Mouse (Mus musculus) testis, adult 2 months (tissue): Measurements from ENCODE around the gene Plekhg4. TPM values are rescaled to one million over a fixed set of nuclear protein-coding genes. Genes with fewer than 3 reads are reported as not detected.
A peak's percentile ranks its signal among the peaks of the same experiment; 100 is the strongest.

ENCODE experiments used
- H3K27ac ChIP-seq: fragments of 200-500 bp; 2 replicates; pipeline ENCODE4 v1.5.1; 2012; ENCODE audit warnings: low read depth, low read length; ENCODE audit not compliant: control insufficient read depth, insufficient read depth
- H3K27me3 ChIP-seq: fragments of 200-500 bp; 2 replicates; pipeline ENCODE4 v1.6.1; 2012; ENCODE audit warnings: mild to moderate bottlenecking, low read length, moderate library complexity; ENCODE audit not compliant: control insufficient read depth, insufficient read depth
- H3K36me3 ChIP-seq: fragments of 200-500 bp; 2 replicates; pipeline ENCODE4 v1.6.1; 2012; ENCODE audit warnings: mild to moderate bottlenecking, low read length; ENCODE audit not compliant: control insufficient read depth, insufficient read depth
- H3K4me1 ChIP-seq: fragments of 200-500 bp; 2 replicates; pipeline ENCODE4 v1.6.1; 2012; ENCODE audit warnings: low read length; ENCODE audit not compliant: control insufficient read depth, insufficient read depth
- H3K4me3 ChIP-seq: fragments of 200-500 bp; 2 replicates; pipeline ENCODE4 v1.5.1; 2012; ENCODE audit warnings: low read depth, mild to moderate bottlenecking, low read length, moderate library complexity, mixed read lengths; ENCODE audit not compliant: control insufficient read depth
- CTCF ChIP-seq: fragments of 200-500 bp; IDR thresholded peaks from 2 replicates; pipeline ENCODE4 v1.5.1; 2012; ENCODE audit warnings: low read depth, mild to moderate bottlenecking, inconsistent platforms, low read length, moderate library complexity; ENCODE audit not compliant: control insufficient read depth, insufficient read depth, insufficient replicate concordance
- POLR2A ChIP-seq: fragments of 200-500 bp; IDR thresholded peaks from 2 replicates; pipeline ENCODE4 v1.6.1; 2012; ENCODE audit warnings: low read depth, mild to moderate bottlenecking, inconsistent platforms, low read length, moderate library complexity; ENCODE audit not compliant: control insufficient read depth
- polyA plus RNA-seq: library from polyadenylated mRNA; depleted of rRNA; stranded (reverse); fragments of >200 nt; gene quantifications from 2 replicates; pipeline ENCODE4 v1.2.3, GENCODE M21; 2012; rRNA removed

Plekhg4 gene
- polyA plus RNA-seq, 1 experiment = 24.2 TPM

GRCm38 (mm10) chr8:105426878-105427277 lies 53.8 kb downstream of the Plekhg4 start:
- H3K36me3 ChIP-seq = peaks cover 3% of the 10 kb centered on the region
- no peaks in the 10 kb centered on the region for H3K4me1 ChIP-seq
- H3K27ac ChIP-seq = no peak overlapping the region
- H3K4me3 ChIP-seq = peak overlapping the region; percentile 71
- TF ChIP-seq CTCF (no peak), POLR2A (no peak)
- H3K27me3 ChIP-seq = no peaks in the 10 kb centered on the region

- no peak overlapping the region for H3K27ac ChIP-seq
- no peaks in the 10 kb centered on the region for H3K27me3 ChIP-seq
Measured at GRCm38 (mm10) chr8:105431743-105432515, 58.9 kb downstream of the Plekhg4 start.

More at GRCm38 (mm10) chr8:105431743-105432515, 58.9 kb downstream of the Plekhg4 start:
- no peak for TF ChIP-seq POLR2A
- no peak for TF ChIP-seq CTCF
- Histone ChIP-seq H3K36me3 (peaks cover 3% of the 10 kb centered on the region), H3K4me3 (no peak overlapping the region), H3K4me1 (no peaks in the 10 kb centered on the region)

Other genes with a start within 250 kb of the Plekhg4 start
- 0.19 TPM in 2 replicates for gene Ces4a, start 241.5 kb upstream of the Plekhg4 start, polyA plus RNA-seq
- gene Cbfb, start 202.6 kb upstream of the Plekhg4 start, polyA plus RNA-seq = 7.0 and 7.7 TPM in 2 replicates
- 6.4 and 7.8 TPM in 2 replicates for gene D230025D16Rik, start 148.1 kb upstream of the Plekhg4 start, polyA plus RNA-seq
- 6.8 and 7.0 TPM in 2 replicates for gene B3gnt9, start 118.1 kb upstream of the Plekhg4 start, polyA plus RNA-seq
- 2.4 TPM in 2 replicates for gene Tradd, start 108.7 kb upstream of the Plekhg4 start, polyA plus RNA-seq
- gene Fbxl8, start 108.6 kb upstream of the Plekhg4 start, polyA plus RNA-seq = 0.51 and 0.55 TPM in 2 replicates
- gene Hsf4, start 103.5 kb upstream of the Plekhg4 start, polyA plus RNA-seq = 0.09 and 0.20 TPM in 2 replicates
- gene Nol3, start 97.1 kb upstream of the Plekhg4 start, polyA plus RNA-seq = 0.09 and 0.11 TPM in 2 replicates
- 78.2 and 90.9 TPM in 2 replicates for gene 4931428F04Rik, start 83.4 kb upstream of the Plekhg4 start, polyA plus RNA-seq
- 28.2 and 28.5 TPM in 2 replicates for gene Exoc3l, start 77.2 kb upstream of the Plekhg4 start, polyA plus RNA-seq
- gene E2f4, start 75.6 kb upstream of the Plekhg4 start, polyA plus RNA-seq = 64.1 and 67.7 TPM in 2 replicates
- gene Elmo3, start 67.7 kb upstream of the Plekhg4 start, polyA plus RNA-seq = 3.5 and 5.0 TPM in 2 replicates
- 117 and 127 TPM in 2 replicates for gene Lrrc29, start 47.0 kb upstream of the Plekhg4 start, polyA plus RNA-seq
- 31.4 and 32.4 TPM in 2 replicates for gene Tmem208, start 46.9 kb upstream of the Plekhg4 start, polyA plus RNA-seq
- 17.9 TPM in 2 replicates for gene Fhod1, start 25.3 kb upstream of the Plekhg4 start, polyA plus RNA-seq
- gene Slc9a5, start 24.4 kb upstream of the Plekhg4 start, polyA plus RNA-seq = 33.5 and 35.4 TPM in 2 replicates
- gene Kctd19, start 40.2 kb downstream of the Plekhg4 start, polyA plus RNA-seq = 174 and 187 TPM in 2 replicates
- gene Lrrc36, start 40.3 kb downstream of the Plekhg4 start, polyA plus RNA-seq = 75.6 and 79.0 TPM in 2 replicates
- 21.5 and 23.4 TPM in 2 replicates for gene Tppp3, start 98.3 kb downstream of the Plekhg4 start, polyA plus RNA-seq
- 45.4 and 50.1 TPM in 2 replicates for gene Zdhhc1, start 123.6 kb downstream of the Plekhg4 start, polyA plus RNA-seq
- gene Hsd11b2, start 145.5 kb downstream of the Plekhg4 start, polyA plus RNA-seq = 0.19 and 0.41 TPM in 2 replicates
- 43.8 and 47.4 TPM in 2 replicates for gene Atp6v0d1, start 192.8 kb downstream of the Plekhg4 start, polyA plus RNA-seq
- 5.4 and 6.3 TPM in 2 replicates for gene Ripor1, start 232.0 kb downstream of the Plekhg4 start, polyA plus RNA-seq